Mouse (Mus musculus) c-Kit-negative CD71-positive TER-119-positive erythroid progenitor cells, embryonic 14.5 days (primary cell): Measurements from ENCODE around the gene Pop7.

ENCODE experiments used
- DNase-seq: peaks from one replicate; pipeline ENCODE4 v3.0.0-alpha.2; 2013; ENCODE audit warnings: low read depth, low spot score

Gene Pop7

GRCm38 (mm10) chr5:137528247-137528968, 26.1 kb upstream of the Pop7 start:
- no peak for DNase-seq

DNA sequence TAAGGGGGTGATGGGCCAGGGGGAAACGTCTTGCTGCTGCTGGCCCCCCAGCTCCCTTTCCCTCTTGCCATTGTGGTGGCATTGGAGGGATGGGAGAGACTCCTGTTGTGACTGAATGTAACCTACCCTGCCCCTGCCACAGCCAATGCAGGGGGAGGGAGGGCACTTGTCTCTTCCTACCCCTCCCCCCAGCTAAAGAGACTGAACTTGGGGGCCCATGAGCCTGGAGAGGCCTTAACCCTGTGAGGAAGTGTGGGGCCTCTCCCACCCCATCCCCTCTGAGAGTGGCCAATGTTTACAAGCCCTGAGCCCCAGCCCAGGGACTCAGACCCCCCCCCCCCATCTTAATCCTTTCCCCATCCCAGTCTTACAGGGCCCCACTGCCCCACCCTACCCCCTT, 25.1 kb upstream of the Pop7 start:
- DNase-seq, result no peak

DNA sequence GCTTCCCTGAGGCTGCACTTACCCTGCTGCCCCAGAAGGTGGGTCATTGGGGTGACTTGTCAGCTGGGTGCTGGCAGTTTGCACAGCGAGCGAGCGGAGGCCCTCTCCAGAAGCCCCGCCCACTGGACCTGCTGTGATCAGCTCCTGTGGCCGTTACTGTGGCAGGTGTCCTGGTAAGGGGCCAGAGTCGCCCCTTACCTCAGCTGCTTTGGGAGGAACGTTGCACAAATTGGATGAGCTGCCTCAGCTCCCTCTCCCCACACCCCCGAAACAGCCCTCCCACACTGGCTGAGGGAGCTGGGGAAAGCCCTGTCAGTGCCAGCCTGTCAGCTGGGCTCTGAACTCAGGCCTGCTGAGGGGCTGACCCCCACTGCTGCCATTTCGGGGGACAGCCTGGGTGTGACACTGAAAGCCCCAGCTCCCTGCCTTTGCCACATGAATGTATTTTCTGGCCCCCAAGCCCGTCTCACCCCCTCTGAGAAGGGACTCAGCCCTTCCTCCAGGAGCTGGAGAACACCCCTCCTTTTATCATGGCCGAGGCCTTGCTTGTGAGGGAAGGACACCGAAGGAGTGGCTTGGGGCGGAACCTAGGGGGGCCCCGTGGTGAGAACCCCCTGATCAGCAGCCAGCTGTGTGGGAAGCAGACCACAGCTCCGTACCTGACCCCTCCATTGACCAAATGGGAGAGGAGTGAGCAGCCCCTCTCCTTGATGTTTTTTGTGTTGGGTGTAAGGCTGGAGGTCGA, 24.0 kb upstream of the Pop7 start:
- DNase-seq, result no peak

GRCm38 (mm10) chr5:137525511-137525910, 23.2 kb upstream of the Pop7 start:
- DNase-seq, result no peak

- no peak for DNase-seq
These were observed 22.4 kb upstream of the Pop7 start for GRCm38 (mm10) chr5:137524671-137525070.

- no peak for DNase-seq
These were observed 21.9 kb upstream of the Pop7 start for GRCm38 (mm10) chr5:137524251-137524515.

- DNase-seq, result no peak
These were observed 21.3 kb upstream of the Pop7 start for GRCm38 (mm10) chr5:137523396-137524250.

GRCm38 (mm10) chr5:137522711-137523110, 20.4 kb upstream of the Pop7 start:
- no peak for DNase-seq

DNA sequence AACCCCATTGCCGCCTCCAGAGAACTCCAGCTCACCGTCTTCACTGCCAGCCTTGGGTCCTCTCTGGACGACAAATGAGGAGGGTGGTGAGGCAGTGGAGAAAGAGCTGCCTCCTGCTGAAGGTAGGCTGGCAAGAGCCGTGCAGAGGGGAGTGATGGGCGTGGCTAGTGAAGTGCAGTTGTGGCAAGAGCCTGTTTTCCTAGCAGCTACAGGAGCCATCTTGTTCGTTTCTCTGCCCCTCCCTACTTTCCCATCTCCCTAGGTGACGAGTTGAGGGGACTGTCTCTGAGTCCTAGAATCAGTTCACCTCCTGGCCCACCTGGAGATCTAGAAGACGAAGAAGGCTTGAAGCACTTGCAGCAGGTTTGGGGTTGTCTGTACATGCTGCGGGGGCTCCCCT, 19.5 kb upstream of the Pop7 start:
- DNase-seq, result no peak

DNA sequence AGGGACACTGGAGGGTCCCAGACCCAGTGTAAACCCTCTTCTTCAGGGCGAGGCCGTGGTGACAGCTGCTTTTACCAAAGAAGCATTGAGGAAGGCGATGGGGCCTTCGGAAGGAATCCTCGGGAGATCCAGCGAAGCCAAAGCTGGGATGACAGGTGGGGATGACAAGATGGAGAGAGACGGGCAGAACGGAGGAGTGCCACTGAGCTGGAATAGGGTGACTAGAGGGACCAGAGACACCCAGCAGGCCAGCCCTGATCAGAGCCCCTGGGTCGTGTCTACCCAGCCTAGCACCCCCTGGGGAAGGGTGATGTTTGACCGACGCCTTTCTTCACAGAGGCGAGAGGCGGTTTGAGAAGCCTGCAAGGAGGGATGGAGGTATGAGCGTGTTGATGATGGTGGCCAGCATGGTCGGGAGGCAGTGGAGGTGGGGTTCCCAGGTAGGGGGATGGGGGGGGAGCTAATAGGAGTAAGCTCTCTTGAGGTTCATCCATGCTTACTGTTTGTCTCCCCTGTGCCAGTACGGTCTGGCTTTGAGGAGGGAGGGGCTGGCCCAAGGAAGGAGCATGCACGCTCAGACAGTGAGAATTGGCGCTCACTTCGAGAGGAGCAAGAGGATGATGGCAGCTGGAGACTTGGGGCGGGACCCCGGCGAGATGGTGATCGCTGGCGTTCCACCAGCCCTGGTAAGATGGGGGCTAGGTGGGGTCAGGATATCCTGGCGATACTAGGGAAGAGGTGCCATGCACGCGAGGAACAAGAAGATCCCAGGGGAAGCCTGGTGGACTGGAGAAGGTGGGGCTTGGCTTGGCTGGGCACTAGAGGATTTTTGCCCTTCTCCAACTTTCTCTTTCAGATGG, 17.6 kb upstream of the Pop7 start:
- no peak for DNase-seq

DNA sequence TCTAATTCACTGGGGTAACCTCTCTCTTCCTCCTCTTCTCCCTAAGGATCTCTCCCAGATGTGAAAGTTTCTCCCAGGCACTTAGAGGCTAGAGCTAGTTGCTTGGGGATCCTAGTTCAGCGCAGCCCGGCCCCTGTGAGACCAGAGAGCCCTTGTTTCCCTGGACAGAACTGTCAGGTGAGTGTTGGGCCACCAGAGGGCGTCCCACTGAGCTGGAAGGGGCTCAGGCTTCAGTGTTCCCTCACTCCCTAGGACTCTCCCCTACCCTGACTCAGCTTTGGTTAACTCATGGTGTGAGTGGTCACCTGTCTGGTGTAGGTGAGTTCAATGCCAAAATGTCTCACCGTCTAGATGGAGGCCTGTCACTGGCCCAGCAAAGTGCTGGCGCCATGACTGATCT, 16.1 kb upstream of the Pop7 start, which contains the start of gene Gigyf1:
Gene Gigyf1, plus strand, starts transcription at position 113 of the 400 bp plus-strand sequence.
- no peak for DNase-seq

DNA sequence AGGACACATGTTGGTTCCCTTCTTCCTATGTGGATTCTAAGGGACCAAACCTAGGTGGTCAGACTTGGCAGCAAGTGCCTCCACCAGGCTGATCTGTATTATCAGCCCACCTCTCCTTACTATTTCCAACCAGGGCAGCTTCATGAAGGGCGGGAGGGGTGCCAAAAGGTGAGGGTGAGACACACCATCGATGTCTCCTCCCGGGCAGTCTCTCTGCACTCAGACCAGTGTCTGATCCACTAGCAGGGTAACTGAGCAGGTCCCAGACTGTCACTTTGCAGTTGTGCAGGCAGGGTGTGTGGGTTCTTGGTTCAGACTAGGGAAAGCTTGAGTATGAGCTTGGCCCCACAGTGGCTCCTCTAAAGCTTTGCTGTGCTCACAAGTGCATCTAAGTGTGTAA, 12.5 kb upstream of the Pop7 start:
- DNase-seq, result no peak

DNA sequence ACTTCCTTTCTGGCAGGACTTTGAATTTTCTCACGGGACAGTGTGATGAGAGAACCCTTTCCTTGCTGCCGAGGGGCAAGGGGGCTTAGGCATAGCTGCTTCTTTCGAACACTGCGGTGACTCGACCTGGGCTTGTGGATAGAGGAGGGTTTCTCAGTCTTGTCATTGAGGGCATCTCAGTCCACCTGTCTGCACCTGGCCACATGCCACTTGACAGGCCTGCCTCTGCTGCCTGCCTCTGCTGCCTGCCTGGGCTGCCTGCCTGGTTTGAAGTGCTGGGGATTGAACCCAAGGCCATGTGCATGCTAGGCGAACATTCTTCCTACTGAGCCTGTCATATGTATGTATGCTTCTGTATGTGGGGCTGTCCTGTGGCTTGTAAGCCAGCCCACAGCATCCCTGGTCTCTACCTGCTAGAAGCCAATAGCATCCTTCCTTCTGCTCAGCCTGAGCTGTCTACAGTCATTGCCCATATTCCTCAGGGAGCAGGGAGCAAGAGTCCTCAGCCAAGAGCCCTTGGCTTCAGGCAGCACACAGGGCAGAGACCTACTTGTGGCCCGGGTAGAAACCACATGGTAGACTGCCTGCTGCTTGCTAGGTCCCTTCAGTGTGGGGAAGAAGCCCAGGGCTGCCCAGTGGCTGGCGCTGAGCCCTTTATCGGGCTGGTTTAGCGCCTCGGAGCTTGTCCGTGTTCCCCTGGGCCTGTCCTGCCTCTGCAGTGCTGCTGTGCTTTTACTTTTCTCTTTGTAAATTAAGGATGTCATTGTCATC, 11.8 kb upstream of the Pop7 start:
- DNase-seq, result no peak

- no peak for DNase-seq
These were observed 10.8 kb upstream of the Pop7 start for GRCm38 (mm10) chr5:137512847-137513794.

GRCm38 (mm10) chr5:137511706-137512105, 9.4 kb upstream of the Pop7 start:
- DNase-seq, result no peak

- DNase-seq, result no peak
These were observed 8.5 kb upstream of the Pop7 start for GRCm38 (mm10) chr5:137510573-137511390.

DNA sequence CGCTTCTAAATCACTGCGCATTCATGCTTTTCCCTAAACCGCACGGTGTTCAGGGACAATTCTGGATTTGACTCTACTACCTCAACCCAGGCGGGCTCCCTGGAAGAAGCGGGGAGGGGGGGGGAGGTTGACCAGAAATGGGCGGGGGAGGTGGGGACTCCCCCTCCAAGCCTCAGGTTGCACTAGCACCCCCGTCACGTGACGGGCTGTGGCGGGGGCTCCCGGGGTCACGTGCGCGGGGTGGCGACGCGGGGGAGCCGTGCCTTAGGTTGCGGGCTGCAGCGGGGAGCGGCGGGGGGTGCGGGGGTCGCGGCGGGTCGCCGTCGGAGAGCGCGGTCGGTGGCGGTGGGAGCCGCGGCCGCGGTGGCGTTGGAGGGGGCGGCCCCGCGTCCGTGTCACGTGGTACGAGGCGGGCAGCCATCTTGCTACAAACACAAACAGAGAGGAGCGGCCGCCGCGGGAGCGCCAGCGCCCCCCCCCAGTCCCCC, 7.7 kb upstream of the Pop7 start:
- DNase-seq, result no peak

GRCm38 (mm10) chr5:137504041-137504440, 1.7 kb upstream of the Pop7 start:
- DNase-seq, result no peak
